Mouse (Mus musculus) large intestine, adult 2 months (tissue): ENCODE measurements around the gene Lrrk1. TPM values are rescaled to one million over a fixed set of nuclear protein-coding genes. Genes with fewer than 3 reads are reported as not detected.

Source experiments
- DNase-seq: peaks from one replicate; pipeline ENCODE4 v3.0.0-alpha.2; 2012; ENCODE audit warnings: low read depth, low spot score
- WGBS: fragments of 180-500 bp; shearing (Covaris S2); methylation state at CpG from one replicate; pipeline ENCODE4 v1.1.7; 2018; 5-methylcytosine and 5-hydroxymethylcytosine counted together
- polyA plus RNA-seq: library from polyadenylated mRNA; depleted of rRNA; stranded (reverse); fragments of >200 nt; gene quantifications from 2 replicates; pipeline ENCODE4 v1.2.3, GENCODE M21; 2012

Lrrk1 gene
- polyA plus RNA-seq, 1 experiment = 20.1 TPM

GRCm38 (mm10) chr7:66233947-66234516, 154.1 kb downstream of the Lrrk1 start:
- 92% methylated on average over 6 of the region's 6 CpGs for WGBS

GRCm38 (mm10) chr7:66233141-66233946, 154.8 kb downstream of the Lrrk1 start:
- 66% methylated on average over 4 of the region's 4 CpGs for WGBS
- DNase-seq = no peak

More at GRCm38 (mm10) chr7:66233947-66234516, 154.1 kb downstream of the Lrrk1 start:
- no peak for DNase-seq

GRCm38 (mm10) chr7:66231861-66232260, 156.3 kb downstream of the Lrrk1 start:
- 94% methylated on average over 4 of the region's 4 CpGs for WGBS
- no peak for DNase-seq

GRCm38 (mm10) chr7:66230638-66231550, 157.3 kb downstream of the Lrrk1 start:
- WGBS = 40% methylated on average over 17 of the region's 17 CpGs
- DNase-seq = no peak

GRCm38 (mm10) chr7:66230246-66230637, 157.9 kb downstream of the Lrrk1 start:
- 68% methylated on average over 4 of the region's 4 CpGs for WGBS
- DNase-seq = no peak

- DNase-seq = no peak
- WGBS = 92% methylated on average over 7 of the region's 7 CpGs
These were observed 158.7 kb downstream of the Lrrk1 start for GRCm38 (mm10) chr7:66229433-66229832.

GRCm38 (mm10) chr7:66228610-66228920, 159.6 kb downstream of the Lrrk1 start:
- no peak for DNase-seq
- WGBS = 67% methylated on average over 2 of the region's 2 CpGs

GRCm38 (mm10) chr7:66227814-66228609, 160.1 kb downstream of the Lrrk1 start:
- DNase-seq = no peak
- WGBS = 59% methylated on average over 13 of the region's 13 CpGs

- DNase-seq = no peak
- WGBS = 80% methylated on average over 3 of the region's 3 CpGs
These were observed 162.3 kb downstream of the Lrrk1 start for GRCm38 (mm10) chr7:66225881-66226280.

- WGBS = 97% methylated on average over 6 of the region's 6 CpGs
- DNase-seq = no peak
These were observed 163.6 kb downstream of the Lrrk1 start for GRCm38 (mm10) chr7:66224541-66224940.

- DNase-seq = no peak
- WGBS = 92% methylated on average over 1 of the region's 1 CpGs
These were observed 164.4 kb downstream of the Lrrk1 start for GRCm38 (mm10) chr7:66223731-66224130.

- 45% methylated on average over 8 of the region's 8 CpGs for WGBS
- DNase-seq = no peak
These were observed 165.5 kb downstream of the Lrrk1 start for GRCm38 (mm10) chr7:66222621-66223091.

GRCm38 (mm10) chr7:66219794-66220227, 168.3 kb downstream of the Lrrk1 start:
- no peak for DNase-seq
- 51% methylated on average over 4 of the region's 4 CpGs for WGBS

GRCm38 (mm10) chr7:66219028-66219793, 168.9 kb downstream of the Lrrk1 start:
- no peak for DNase-seq
- 78% methylated on average over 4 of the region's 4 CpGs for WGBS

GRCm38 (mm10) chr7:66218193-66219014, 169.7 kb downstream of the Lrrk1 start:
- 61% methylated on average over 9 of the region's 9 CpGs for WGBS
- DNase-seq = no peak

- DNase-seq = no peak
- 80% methylated on average over 7 of the region's 7 CpGs for WGBS
These were observed 170.5 kb downstream of the Lrrk1 start for GRCm38 (mm10) chr7:66217531-66218094.

- WGBS = 81% methylated on average over 7 of the region's 7 CpGs
- no peak for DNase-seq
These were observed 171.1 kb downstream of the Lrrk1 start for GRCm38 (mm10) chr7:66217011-66217410.

- no peak for DNase-seq
- 91% methylated on average over 1 of the region's 1 CpGs for WGBS
These were observed 172.2 kb downstream of the Lrrk1 start for GRCm38 (mm10) chr7:66215911-66216310.
